Mouse (Mus musculus) ES-E14 (cell line): ENCODE data around the gene Hist1h4h. TPM values are rescaled to one million over a fixed set of nuclear protein-coding genes. Genes with fewer than 3 reads are reported as not detected.
A peak's percentile ranks its signal among the peaks of the same experiment; 100 is the strongest.

ENCODE experiments used
- DNase-seq: peaks from one replicate; pipeline ENCODE4 v3.0.0-alpha.2; 2013; ENCODE audit warnings: low read depth, low spot score
- H3K27ac ChIP-seq: 2 replicates; pipeline ENCODE4 v1.5.1; 2012; ENCODE audit warnings: low read depth, mild to moderate bottlenecking, low read length, moderate library complexity, mixed read lengths; ENCODE audit not compliant: poor library complexity, insufficient read depth, severe bottlenecking
- H3K36me3 ChIP-seq: 2 replicates; pipeline ENCODE4 v1.6.1; 2012; ENCODE audit warnings: mild to moderate bottlenecking, low read length, moderate library complexity, mixed read lengths; ENCODE audit not compliant: control insufficient read depth, poor library complexity, insufficient read depth, severe bottlenecking
- H3K4me1 ChIP-seq, 2 experiments: fragments of 150-350 bp in 1 of 2; sonication (generic) in 1 of 2; 2 replicates each; pipeline ENCODE4 v1.6.1; 2012; ENCODE audit warnings: low read length in 2 of 2, mild to moderate bottlenecking in 1 of 2, mixed read lengths in 1 of 2; ENCODE audit not compliant: control insufficient read depth in 2 of 2, insufficient read depth in 2 of 2, poor library complexity in 1 of 2
- H3K4me3 ChIP-seq, 2 experiments: fragments of 150-350 bp in 1 of 2; sonication (generic) in 1 of 2; 2 replicates each; pipeline ENCODE4 v1.5.1; 2012; ENCODE audit warnings: low read length in 2 of 2, low read depth in 1 of 2, mild to moderate bottlenecking in 1 of 2, mixed read lengths in 1 of 2; ENCODE audit not compliant: insufficient read depth in 1 of 2, poor library complexity in 1 of 2, severe bottlenecking in 1 of 2
- H3K9ac ChIP-seq: 2 replicates; pipeline ENCODE4 v1.6.1; 2012; ENCODE audit warnings: low read depth, mild to moderate bottlenecking, low read length, mixed read lengths; ENCODE audit not compliant: poor library complexity, insufficient read depth, severe bottlenecking
- H3K9me3 ChIP-seq: fragments of 150-350 bp; sonication (generic); 2 replicates; pipeline ENCODE4 v1.6.1; 2012; ENCODE audit warnings: low read depth, mild to moderate bottlenecking, low read length; ENCODE audit not compliant: control insufficient read depth, insufficient read depth
- CHD2 ChIP-seq: IDR thresholded peaks from 2 replicates; pipeline ENCODE4 v1.6.1; 2014; ENCODE audit warnings: mild to moderate bottlenecking, low read depth, low read length, inconsistent platforms
- HCFC1 ChIP-seq: IDR thresholded peaks from 2 replicates; pipeline ENCODE4 v1.6.1; 2012; ENCODE audit warnings: low read length, inconsistent platforms, borderline replicate concordance; ENCODE audit not compliant: insufficient read depth
- MAFK ChIP-seq: IDR thresholded peaks from 2 replicates; pipeline ENCODE4 v1.6.1; 2014; ENCODE audit warnings: mild to moderate bottlenecking, low read depth, low read length, inconsistent platforms; ENCODE audit not compliant: insufficient read depth
- ZC3H11A ChIP-seq: IDR thresholded peaks from 2 replicates; pipeline ENCODE4 v1.6.1; 2012; ENCODE audit warnings: low read depth, mild to moderate bottlenecking, inconsistent platforms, low read length, borderline replicate concordance
- ZNF384 ChIP-seq: IDR thresholded peaks from 2 replicates; pipeline ENCODE4 v1.6.1; 2012; ENCODE audit warnings: low read depth, low read length, inconsistent platforms
- in situ Hi-C, 2 experiments: fragments of 600-800 bp; cut with MboI; formaldehyde crosslinking; loops; one replicate each; pipeline ENCODE4 v1.15.1; 2025; ENCODE audit warnings: low sequenced_read_pairs in 2 of 2, inconsistent platforms in 1 of 2; ENCODE audit not compliant: unreplicated experiment in 2 of 2
- total RNA-seq: library from RNA; depleted of rRNA; stranded (reverse); fragments of 300-350 nt; gene quantifications from 2 replicates; pipeline ENCODE4 v1.2.3, GENCODE M21; 2012; rRNA removed

Hist1h4h gene
- total RNA-seq, 1 experiment, result 2,804 TPM

GRCm38 (mm10) chr13:23576906-23577639, 46.2 kb downstream of the Hist1h4h start:
- in situ Hi-C loops, result no loop called here
- no peaks in the 10 kb centered on the region for H3K9me3 ChIP-seq
- no peak for DNase-seq

GRCm38 (mm10) chr13:23577835-23578234, 47.0 kb downstream of the Hist1h4h start:
- in situ Hi-C loops, result no loop called here
- no peak overlapping the region for H3K9ac ChIP-seq
- H3K4me3 ChIP-seq, result no peak overlapping the region
- H3K36me3 ChIP-seq, result no peaks in the 10 kb centered on the region
- H3K4me1 ChIP-seq, result no peaks in the 10 kb centered on the region; a peak in 1 of 4 replicates
- no peak for DNase-seq
- no peak overlapping the region for H3K27ac ChIP-seq
- no peak for TF ChIP-seq CHD2
- TF ChIP-seq HCFC1, result no peak
- H3K9me3 ChIP-seq, result no peaks in the 10 kb centered on the region

More at GRCm38 (mm10) chr13:23576906-23577639, 46.2 kb downstream of the Hist1h4h start:
- Histone ChIP-seq H3K4me1 (no peaks in the 10 kb centered on the region), H3K9ac (peak overlapping the region; percentile 83; the same call in 1 of the 2 replicates), H3K36me3 (no peaks in the 10 kb centered on the region), H3K4me3 (peak overlapping the region; percentile 70 to 74), H3K27ac (peak overlapping the region; percentile 80; the same call in 1 of the 2 replicates)
- TF ChIP-seq HCFC1 (no peak), ZC3H11A (no peak), CHD2 (no peak), ZNF384 (no peak), MAFK (no peak)

Other genes starting within 250 kb of the Hist1h4h start
- 15.8 and 15.9 TPM in 2 replicates for gene Zfp322a, start 161.8 kb upstream of the Hist1h4h start, total RNA-seq
- gene Abt1, start 107.2 kb upstream of the Hist1h4h start, total RNA-seq, result 10.5 and 15.5 TPM in 2 replicates
- 0.11 and 0.62 TPM in 2 replicates for gene Btn1a1, start 65.1 kb upstream of the Hist1h4h start, total RNA-seq
- 0.95 and 1.5 TPM in 2 replicates for gene Btn2a2, start 42.2 kb upstream of the Hist1h4h start, total RNA-seq
- gene Hist1h2af, start 2.9 kb downstream of the Hist1h4h start, total RNA-seq, result 1,402 and 1,887 TPM in 2 replicates
- 436 and 621 TPM in 2 replicates for gene Hist1h3g, start 4.4 kb downstream of the Hist1h4h start, total RNA-seq
- gene Hist1h2bh, start 12.3 kb downstream of the Hist1h4h start, total RNA-seq, result 98.5 and 146 TPM in 2 replicates
- 245 and 289 TPM in 2 replicates for gene Hist1h3f, start 13.0 kb downstream of the Hist1h4h start, total RNA-seq
- gene Hist1h4f, start 20.6 kb downstream of the Hist1h4h start, total RNA-seq, result 1,886 and 2,172 TPM in 2 replicates
- gene Hist1h1d, start 22.2 kb downstream of the Hist1h4h start, total RNA-seq, result 68.4 and 97.6 TPM in 2 replicates
- 792 and 864 TPM in 2 replicates for gene Hist1h3e, start 31.3 kb downstream of the Hist1h4h start, total RNA-seq
- 587 and 755 TPM in 2 replicates for gene Hist1h2ae, start 40.2 kb downstream of the Hist1h4h start, total RNA-seq
- 1,383 and 2,074 TPM in 2 replicates for gene Hist1h2bg, start 40.3 kb downstream of the Hist1h4h start, total RNA-seq
- 677 and 970 TPM in 2 replicates for gene Hist1h2bf, start 43.1 kb downstream of the Hist1h4h start, total RNA-seq
- gene Hist1h2ad, start 43.3 kb downstream of the Hist1h4h start, total RNA-seq, result 1,000 and 1,148 TPM in 2 replicates
- gene Hist1h3d, start 44.7 kb downstream of the Hist1h4h start, total RNA-seq, result 80.2 and 103 TPM in 2 replicates
- gene Hist1h4d, start 50.5 kb downstream of the Hist1h4h start, total RNA-seq, result 713 and 869 TPM in 2 replicates
- gene Hist1h2be, start 90.1 kb downstream of the Hist1h4h start, total RNA-seq, result 119 and 195 TPM in 2 replicates
- gene Hist1h1e, start 91.5 kb downstream of the Hist1h4h start, total RNA-seq, result 131 and 207 TPM in 2 replicates
- 112 and 141 TPM in 2 replicates for gene Hist1h2ac, start 152.9 kb downstream of the Hist1h4h start, total RNA-seq
- gene Hist1h2bc, start 153.1 kb downstream of the Hist1h4h start, total RNA-seq, result 355 and 545 TPM in 2 replicates
- 7.7 and 13.3 TPM in 2 replicates for gene Hist1h1t, start 164.8 kb downstream of the Hist1h4h start, total RNA-seq
- gene Hist1h4c, start 167.4 kb downstream of the Hist1h4h start, total RNA-seq, result 326 and 496 TPM in 2 replicates
- gene Hfe, start 179.8 kb downstream of the Hist1h4h start, total RNA-seq, result 1.1 and 1.5 TPM in 2 replicates
- gene Hist1h1c, start 207.8 kb downstream of the Hist1h4h start, total RNA-seq, result 379 and 496 TPM in 2 replicates
- 970 and 1,161 TPM in 2 replicates for gene Hist1h3c, start 214.6 kb downstream of the Hist1h4h start, total RNA-seq
- gene Hist1h2bb, start 215.7 kb downstream of the Hist1h4h start, total RNA-seq, result 1,224 and 1,736 TPM in 2 replicates
- 2,399 and 2,956 TPM in 2 replicates for gene Hist1h2ab, start 220.1 kb downstream of the Hist1h4h start, total RNA-seq
- gene Hist1h3b, start 221.2 kb downstream of the Hist1h4h start, total RNA-seq, result 667 and 954 TPM in 2 replicates
- 1,054 and 1,339 TPM in 2 replicates for gene Hist1h4b, start 226.0 kb downstream of the Hist1h4h start, total RNA-seq
- gene Hist1h4a, start 230.2 kb downstream of the Hist1h4h start, total RNA-seq, result 1,331 and 1,744 TPM in 2 replicates
- 470 and 728 TPM in 2 replicates for gene Hist1h3a, start 231.3 kb downstream of the Hist1h4h start, total RNA-seq
- gene Hist1h1a, start 232.6 kb downstream of the Hist1h4h start, total RNA-seq, result 1,149 and 1,468 TPM in 2 replicates
- 0.21 and 0.40 TPM in 2 replicates for gene Trim38, start 238.9 kb downstream of the Hist1h4h start, total RNA-seq